Mouse (Mus musculus) kidney, adult 11 months (tissue): ENCODE data around the gene Slc25a34.
A peak's percentile ranks its signal among the peaks of the same experiment; 100 is the strongest.

Experiments
- DNase-seq: peaks from one replicate; pipeline ENCODE4 v3.0.0; 2022

Gene Slc25a34

DNA sequence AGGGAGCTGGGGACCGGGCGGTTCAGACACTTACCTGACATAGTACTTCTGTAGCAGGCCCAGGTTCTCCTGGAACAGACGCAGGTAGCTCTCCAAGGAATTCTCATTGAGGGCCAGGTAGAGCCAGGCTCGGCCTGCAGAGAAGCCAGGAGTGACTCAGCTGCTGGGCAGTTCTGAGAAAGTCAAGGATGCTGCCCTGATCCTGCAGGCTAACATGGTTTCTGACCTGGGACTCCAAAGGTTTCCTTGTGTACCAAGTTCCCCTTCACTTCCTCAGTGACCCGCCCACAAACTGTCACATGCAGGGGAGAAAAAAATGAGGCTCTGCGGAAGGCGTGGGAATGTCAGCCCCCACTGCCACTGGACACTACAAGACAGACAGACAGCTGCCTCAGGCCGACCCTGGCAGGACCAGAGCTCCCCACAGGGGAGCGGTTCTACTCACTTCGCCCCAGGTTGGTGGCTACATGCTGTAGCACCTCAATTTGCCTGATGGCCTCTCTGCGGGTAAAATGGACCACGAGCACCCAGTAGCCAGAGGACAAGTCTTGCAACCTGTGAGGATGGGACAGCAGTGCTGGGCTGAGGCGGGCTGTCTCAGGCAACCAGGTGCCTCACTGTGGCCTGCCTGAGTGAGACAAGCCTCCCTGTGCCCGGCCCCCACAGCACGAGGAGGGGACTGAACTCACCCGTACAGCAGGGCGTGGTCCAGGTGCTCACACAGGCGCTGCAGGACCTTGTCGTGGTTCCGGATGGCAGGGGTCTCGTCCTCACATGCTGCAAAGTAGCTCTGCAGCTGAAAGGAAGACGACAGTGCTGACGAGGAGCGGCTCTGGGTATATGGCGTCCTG, 18.6 kb upstream of the Slc25a34 start:
- peak; percentile 73 for DNase-seq

DNA sequence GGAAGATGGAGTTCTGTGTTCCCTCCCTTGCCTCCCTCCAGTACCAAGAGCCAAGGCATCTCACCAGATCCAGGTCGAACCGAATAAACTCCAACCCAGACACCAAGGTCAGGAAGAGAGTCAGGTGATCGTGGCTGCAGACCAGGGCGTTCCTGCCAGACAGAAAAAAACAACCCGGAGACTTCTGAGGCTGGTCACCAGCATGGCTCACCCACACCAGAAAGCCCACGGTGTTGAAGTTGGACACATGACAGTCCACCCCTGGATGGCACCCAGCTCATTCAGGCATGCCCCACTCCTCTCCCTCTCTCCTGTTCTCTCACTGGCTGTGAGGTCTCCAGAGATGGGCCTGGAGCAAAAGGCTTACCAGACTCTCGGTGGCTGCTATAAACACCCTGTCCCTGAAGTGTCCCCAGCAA, 17.7 kb upstream of the Slc25a34 start:
- DNase-seq: peak; percentile 94

DNA sequence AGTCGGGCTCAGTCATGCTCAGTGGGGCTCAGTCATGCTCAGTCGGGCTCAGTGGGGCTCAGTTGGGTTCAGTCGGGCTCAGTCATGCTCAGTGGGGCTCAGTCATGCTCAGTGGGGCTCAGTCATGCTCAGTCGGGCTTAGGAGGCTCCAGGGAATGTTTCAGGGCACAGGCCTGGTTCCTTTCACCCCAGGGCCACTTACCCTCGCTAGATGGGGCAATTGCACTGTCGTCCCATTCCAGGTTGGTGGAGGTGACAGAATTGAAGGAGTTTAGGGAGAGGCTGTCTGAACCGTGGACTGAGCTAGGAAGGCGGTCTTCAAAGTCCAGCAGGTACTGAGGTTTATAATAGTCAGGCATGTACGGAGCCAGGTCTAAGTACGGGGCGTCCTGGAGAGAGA, 15.9 kb upstream of the Slc25a34 start:
- no peak for DNase-seq

DNA sequence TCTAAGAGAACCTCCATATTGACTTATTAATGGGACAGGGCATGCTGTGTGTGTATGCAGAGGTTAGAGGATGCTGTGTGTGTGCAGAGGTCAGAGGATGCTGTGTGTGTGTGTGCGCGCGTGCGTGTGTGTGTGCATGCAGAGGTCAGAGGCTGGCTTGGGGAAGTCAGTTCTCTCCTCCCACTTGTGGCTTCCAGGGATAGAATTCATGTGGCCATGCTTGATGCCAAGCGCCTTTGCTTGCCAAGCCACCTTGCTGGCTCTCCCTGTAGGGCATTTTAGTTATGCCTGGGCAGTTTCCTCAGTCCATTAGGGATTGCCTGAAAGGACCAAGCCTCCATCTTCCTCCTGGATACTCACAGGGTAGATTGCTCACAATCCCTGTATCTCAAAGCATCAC, 13.1 kb upstream of the Slc25a34 start:
- DNase-seq: peak; percentile 90

DNA sequence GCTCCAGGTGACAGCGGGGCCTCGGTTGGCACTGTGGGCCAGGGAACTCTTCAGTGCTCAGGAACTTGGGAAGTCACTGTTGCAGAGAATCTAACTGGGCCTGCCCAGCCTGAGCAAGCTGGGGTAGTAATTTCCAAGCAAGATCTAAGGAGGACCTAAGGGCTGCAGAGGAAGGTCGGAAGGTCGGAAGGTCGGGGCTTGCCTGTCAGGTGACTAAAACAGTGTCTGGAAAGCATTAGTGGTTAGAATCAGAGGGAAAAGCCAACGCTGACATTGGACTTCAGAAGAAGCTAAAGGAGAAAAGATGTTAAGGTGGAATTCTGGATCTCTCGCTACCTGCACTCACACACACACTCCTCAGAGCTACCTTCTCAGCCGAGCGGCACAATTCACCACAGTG, 12.4 kb upstream of the Slc25a34 start:
- no peak for DNase-seq

DNA sequence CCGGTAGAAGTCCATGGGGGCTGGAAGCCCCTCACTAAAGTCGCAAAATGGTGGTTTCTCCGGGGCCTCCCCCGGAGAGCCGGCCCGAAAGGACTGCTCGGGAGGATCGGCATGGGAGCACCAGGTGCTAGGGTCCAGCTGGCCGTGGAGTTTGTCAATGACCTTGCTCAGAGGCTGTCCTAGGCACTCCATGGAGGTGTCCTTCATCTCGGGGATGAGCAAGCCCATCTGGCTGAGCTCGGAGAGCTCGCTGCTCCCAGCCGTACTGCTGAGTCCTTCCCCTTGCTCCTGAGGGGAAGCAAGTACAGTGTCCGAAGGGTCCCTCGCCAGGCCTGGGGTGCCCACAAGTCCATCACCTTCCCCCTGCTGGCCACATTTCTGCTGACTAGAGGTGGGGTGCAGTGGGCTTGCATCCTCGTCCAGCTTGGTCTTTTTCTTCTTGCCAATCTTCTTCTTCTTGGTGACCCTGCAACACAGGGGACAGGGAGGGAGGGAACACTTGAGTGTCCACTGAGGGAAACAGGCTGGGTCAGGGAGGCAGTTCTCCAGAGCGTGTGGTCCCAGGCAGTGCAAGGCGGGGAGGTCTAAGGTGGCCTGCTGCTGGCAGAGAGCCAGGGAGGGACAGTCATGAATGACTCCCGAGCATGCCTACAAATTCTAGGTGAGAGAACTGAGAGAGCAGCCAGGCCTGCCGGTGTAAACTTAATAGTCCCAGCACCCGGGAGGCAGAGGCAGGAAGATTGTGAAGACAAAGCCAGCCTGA, 8.7 kb upstream of the Slc25a34 start:
- DNase-seq: no peak

DNA sequence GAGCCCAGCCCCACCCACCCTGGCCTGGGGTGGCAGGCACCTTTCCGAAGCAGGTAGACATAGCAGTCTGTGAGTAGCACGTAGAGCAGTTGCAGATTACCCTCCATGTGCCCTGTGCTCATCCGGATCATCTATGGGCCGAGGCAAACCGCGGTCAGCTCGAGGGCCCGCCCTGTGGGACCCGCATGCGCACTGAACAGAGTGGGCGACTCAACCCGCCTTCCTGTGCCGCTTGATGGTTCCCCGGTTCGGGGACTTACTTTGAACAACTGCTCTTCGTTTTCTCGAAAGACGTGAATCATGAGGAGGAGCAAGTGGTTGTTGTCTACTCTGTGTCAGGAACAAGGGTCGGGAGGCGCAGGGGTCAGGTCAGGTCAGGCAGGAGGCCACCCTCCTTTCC, 7.6 kb upstream of the Slc25a34 start:
- DNase-seq: no peak

DNA sequence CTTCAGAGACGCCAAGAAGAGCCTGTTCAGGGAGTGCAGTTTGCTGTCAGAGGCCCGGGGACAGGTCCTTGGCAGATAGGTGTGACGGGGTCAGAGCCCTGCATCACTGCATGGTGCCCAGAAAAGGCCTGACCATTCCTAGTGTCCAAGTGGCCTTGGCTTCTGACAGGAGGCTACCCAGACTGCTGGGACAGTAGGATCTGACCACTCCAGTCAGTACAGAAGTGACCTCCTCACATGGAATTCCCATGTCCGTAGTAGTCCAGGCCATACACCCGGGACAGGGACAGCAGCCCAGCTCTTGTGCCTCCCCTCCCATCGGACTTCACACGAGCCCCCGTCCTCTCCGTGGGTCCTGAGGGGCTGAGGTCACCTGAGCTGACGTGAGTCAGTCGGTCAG, 6.4 kb upstream of the Slc25a34 start:
- DNase-seq: no peak

DNA sequence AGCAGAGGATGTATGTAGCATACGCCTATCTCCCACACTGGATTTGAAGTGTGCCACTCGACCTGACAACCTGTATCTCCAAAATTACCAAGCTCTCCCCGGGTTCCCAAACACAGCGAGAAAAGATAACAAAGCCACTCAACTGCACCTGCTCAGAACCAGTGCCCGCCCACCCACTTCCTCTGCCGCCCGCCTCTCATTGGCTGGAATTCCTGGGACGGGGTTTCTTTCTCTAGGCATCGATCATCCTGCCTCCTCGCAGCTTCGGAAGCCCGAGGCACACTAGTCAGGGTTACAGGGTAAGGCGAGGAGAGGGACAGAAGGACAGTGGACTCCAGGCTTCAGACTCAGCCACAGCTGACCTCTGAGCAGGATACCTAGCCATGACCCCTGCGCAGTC, 5.0 kb upstream of the Slc25a34 start:
- no peak for DNase-seq

DNA sequence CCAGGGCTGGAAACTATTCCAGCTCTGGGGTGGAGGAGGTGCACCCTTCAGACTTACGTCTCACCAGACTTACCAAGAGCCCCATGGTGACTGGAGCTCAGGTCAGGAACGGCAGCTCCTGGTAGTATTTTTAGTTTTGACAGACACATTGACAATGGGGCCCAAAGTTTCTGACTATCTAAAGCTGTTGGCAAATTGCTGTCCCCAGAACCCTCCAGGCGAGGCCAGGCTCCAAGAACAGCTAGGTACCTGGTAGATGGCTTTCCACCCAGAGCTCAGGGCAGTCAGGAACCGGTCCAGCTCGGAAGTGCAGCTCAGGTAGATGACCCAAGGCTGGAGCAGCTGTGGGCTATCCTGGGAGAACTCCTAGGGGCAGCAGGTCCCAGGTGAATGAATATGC, 3.9 kb upstream of the Slc25a34 start:
- DNase-seq: no peak

DNA sequence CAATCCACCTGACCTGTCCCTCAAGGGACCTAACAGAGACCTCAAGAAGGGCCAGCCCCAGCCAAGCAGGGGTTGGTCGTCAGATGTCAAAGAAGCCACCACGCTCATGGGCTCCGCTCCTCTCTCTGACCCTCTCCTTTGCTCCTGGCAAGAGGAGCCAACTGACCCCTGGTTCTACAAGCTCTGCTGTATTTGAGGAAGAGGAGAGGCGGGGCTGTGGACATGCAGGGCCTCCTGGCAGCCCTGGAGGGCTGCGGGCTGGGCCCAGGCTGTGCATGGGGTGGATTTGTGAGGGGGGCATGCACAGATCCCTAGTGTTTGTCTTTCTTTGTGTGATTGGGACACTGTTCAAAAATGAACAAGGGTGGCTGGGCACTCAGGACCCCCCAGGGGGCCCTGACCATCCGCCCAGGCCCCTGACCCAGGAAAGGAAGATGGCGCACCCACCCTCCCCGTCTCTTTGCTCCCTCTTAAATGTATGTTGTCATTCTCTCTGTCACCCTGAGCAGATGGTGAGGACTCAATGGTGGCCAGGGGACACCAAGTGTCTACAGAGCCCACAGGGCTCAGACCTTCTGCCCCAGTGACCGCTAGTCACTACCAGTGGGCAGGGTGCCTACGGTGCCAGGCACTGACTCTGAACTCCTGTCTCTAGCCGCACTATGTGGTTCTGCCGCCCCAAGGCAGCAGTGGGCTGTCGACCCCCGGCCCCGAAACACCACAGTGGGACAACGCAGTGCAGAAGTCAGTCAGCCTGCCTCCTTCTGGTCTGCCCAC, 2.3 kb upstream of the Slc25a34 start:
- peak; percentile 10 for DNase-seq

DNA sequence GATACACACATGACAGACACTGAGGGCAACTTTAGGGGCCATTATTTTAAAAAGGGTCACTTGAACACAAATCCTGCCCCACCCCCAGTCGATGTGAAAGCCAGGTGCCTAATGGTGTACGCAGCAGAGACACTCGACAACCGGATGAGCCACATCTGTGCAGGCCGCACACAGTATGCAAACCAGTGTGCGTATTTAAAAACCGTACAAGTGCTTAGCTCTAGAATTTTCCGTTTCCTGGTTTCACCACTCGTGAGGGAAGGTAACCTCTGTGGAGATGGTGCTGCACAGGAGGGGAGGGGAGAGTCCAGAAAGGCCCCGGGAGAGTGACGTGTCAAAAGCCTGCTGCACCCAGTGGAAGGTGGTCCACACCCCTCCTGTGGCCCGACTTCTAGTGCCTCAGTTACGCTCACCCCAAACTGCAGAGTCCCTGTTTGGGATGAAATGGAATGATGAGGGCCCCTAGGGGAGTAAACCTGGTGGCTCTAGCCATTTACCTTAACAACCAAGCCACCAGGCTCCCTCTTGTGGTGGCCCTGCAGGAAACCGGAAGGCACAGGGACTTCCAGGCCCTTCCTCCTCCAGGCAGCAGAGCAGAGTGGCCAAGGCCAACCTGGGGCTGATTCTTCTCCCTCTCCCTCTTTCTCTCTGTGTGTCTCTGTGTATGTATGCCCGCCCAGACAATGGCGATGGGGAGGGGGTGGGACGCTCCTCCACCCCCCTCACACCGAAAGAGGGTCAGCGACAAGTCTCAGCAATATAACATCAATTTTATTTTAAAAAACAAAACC, 1.6 kb upstream of the Slc25a34 start:
- peak; percentile 61 for DNase-seq

DNA sequence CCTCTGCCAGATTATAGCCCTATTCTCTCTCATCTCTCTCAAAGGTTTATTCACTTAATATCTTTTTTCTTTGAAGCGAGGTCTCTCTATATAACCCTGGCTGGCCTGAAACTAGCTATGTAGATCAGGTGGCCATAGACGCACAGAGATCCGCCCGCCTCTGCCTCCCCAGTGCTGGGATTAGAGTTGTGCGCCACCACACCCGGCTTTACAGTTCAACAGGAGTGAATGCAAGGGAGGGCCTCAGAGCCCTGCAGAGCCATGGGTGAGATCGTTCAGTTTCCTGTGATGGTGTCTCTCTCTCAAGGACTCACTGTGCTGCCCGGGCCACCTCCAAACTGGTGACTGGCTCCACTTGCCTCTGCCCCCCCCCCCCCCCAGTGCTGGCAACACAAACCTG, 513 bp upstream of the Slc25a34 start:
- DNase-seq: no peak

DNA sequence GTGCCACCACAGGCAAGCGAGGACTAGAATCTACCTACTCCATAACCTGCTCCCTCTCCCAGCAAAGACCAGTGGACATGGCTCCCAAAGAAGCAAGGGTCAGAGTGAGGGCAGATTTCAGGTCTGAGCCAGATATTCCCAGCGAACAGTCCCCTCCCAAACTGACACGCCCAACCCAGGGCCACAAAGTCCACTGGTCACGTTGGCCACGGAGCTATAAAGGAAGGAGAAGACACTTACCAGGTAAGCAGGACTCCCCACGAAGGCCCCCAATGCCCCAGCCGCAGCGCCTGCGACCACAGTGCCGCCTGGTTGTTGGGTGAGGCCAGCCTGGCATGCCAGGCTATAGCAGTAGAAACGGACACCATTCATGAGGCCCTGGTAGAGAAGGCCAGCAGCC, 584 bp downstream of the Slc25a34 start:
- DNase-seq: peak; percentile 86

DNA sequence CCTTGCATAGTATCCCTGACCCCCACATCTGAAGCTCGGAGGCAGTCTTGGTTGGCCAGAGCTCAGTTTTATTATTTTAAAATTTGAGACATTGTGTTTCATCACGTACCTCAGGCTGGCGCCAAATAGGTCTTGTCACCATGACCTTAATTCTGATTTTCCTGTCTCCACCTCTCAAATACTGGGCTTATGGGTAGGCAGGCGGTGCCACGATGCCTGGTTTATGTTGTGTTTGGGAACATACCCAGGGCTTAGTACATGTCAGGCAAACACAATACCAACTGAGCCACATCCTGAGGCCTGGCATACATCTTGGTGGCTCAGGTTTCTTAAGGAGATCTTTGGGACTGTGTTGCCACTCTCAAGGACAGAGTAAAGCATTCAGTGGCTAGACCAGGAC, 1.0 kb downstream of the Slc25a34 start:
- no peak for DNase-seq

DNA sequence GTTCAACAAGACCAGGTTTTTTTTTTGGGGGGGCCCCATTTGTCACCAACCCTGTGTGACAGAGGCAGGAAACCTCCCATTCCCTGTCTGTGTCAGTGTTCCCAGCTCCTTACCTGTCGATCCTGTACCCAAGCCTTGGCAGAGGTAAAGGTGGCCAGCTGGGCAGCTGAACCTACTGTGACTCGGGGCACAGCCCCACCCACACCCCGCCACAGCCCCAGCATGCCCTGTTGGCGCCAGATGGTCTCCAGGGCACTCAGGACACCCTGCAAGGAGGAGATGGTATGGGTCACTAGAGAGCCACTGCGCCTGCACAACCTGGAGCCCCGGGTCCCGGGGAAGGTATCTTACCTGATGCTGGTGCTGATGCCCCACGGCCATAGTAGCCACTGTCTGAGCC, 1.5 kb downstream of the Slc25a34 start:
- no peak for DNase-seq

DNA sequence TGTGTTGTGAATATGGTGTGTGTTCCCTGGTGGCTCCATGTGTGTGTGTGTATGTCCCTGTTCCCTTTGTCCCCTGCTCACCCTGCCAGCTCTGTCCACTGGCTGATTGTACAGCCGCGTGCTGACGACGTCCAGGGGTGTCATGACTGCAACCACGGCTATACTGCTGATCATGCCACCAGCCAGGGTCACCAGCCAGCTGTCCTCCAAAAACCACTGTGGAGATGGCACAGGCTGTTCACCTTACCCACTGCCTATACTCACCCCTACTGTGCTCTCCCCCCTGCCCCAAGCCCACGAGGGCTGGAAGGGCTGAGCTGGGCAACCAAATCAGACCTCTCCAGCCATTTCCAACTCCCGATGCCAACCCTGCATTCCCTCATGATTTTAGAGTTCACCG, 2.3 kb downstream of the Slc25a34 start:
- no peak for DNase-seq

DNA sequence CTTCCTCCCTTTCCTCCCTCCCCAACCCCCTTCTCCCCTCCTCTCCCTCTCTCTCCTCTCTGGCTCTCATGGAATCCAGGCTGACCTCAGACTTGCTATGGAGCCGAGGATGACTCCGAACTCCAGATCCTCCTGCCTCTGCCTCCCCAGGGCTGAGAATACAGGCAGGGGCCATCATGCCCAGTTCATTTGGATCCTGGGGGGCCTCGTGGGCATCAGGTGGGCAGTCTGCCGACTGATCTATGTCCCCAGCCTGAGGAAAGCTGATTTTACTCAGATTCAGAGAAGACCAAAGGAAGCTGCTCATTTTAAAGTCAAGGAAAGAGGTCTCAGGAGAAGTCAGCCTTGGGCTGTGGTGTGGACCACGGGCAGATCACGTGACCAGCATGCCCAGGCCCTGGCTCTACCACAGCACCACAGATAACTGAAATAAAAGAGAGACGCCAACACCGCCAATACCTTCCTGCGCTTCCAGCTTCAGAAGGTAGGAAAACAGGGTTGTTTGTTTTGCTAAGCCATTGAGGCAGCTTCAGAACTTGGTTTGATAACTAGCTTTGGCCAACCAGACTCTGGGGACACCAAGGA, 4.2 kb downstream of the Slc25a34 start:
- no peak for DNase-seq

DNA sequence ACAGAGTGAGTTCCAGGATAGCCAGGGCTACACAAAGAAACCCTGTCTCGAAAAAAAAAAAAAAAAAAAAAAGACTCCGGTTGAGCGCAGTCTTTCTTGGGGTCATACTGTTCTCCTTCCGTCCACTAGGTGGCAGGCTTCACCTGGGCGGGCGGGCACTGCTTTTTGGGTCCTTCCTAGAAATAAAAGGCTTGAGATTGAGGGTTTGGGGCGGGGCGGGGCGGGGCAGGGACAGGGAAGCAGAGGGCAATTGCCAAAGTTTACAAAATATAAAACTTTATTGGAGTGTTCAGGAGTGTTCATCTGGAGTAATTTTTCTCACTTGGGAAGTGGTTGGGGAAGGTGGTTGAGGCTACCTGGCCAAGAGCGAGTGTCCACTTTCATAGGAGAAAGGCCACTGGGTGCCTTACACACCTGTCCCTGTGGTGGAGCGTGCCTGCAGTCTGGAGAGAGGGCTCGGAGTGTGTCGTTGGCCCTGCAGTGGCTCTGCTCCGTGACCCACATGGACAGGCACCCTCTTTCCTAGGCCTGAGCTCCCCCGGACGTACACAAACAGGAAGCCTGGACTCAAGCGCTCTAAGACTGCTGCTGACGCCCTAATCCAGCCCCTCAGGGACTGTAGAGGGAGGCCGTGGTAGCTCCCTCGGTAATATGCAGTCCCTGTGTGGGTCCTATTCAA, 4.9 kb downstream of the Slc25a34 start, which contains the start of gene Tmem82:
Gene Tmem82, minus strand, starts transcription at position 69 of the 679 bp plus-strand sequence.
- DNase-seq: no peak

DNA sequence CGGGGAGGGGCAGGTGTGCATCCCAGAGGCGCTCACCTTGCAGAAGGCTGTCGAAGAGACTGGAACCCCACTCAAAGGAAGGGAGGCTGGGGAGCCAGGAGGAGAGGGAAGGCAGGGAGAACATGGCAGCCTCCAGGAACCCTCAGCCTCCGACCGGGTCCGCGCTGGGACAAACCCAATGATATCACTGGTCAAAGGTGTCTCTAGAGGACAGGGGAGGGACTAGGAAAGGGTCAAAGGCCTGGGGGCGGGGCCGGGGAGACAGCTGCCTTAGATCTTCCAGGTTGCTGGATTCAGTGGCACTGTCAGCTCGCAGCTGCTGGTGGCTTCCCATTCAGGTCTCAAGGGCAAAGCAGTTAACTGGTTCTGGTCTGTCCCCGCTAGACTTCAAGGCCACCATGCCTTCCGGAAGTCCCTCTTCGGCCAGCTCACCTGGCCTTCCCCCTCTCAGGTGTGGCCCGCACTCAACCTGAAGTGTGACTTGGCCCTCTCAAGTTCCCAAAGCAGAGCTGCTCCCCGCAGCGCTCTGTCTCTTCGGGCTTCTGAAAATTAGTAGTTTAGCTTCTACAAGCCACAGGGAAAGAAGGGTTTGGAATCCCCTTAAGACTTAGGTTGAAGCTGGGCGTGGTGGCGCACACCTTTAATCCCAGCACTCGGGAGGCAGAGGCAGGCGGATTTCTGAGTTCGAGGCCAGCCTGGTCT, 5.6 kb downstream of the Slc25a34 start:
- peak; percentile 87 for DNase-seq

DNA sequence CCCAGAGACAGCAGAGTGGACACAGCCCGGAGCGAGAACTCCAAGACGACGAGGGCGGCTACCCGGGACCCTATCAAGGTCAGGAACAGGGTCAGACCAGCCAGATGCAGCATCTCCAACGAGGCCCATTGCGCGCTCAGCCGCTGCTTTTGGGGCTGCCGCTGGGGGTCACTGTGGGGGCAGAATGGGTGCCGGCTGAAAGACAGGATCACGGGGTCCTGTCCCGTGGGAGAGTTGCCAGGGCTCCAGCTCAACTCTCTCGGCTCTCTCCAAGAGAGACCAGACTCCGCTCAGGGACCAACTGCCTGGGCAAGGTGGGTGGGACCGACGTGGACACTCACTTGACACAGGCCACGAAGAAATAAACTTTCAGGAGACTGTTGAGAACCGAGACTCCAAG, 6.3 kb downstream of the Slc25a34 start:
- DNase-seq: peak; percentile 72
